Mouse (Mus musculus) small intestine, adult 2 months (tissue): ENCODE data around the gene Slc35e3.

Source experiments
- CTCF ChIP-seq: fragments of 200-500 bp; IDR thresholded peaks from 2 replicates; pipeline ENCODE4 v1.5.1; 2012; ENCODE audit warnings: low read depth, mild to moderate bottlenecking, control low read depth, inconsistent platforms, low read length, moderate library complexity, mixed read lengths; ENCODE audit not compliant: insufficient replicate concordance, insufficient read length; ENCODE audit errors: extremely low read depth
- POLR2A ChIP-seq: fragments of 200-500 bp; IDR thresholded peaks from 2 replicates; pipeline ENCODE4 v1.6.1; 2012; ENCODE audit warnings: low read depth, mild to moderate bottlenecking, control low read depth, inconsistent platforms, low read length, moderate library complexity

GRCm38 (mm10) chr10:117763588-117764190, 17.5 kb upstream of the Slc35e3 start:
- TF ChIP-seq CTCF (no peak), POLR2A (no peak)
